Mouse (Mus musculus) neural tube, embryonic 15.5 days (tissue): ENCODE data around the gene Pitpna. TPM values are rescaled to one million over a fixed set of nuclear protein-coding genes. Genes with fewer than 3 reads are reported as not detected.

Experiments used
- ATAC-seq: fragments of 200-750 bp; cut with Nextera tagmentation; 2 replicates; pipeline ENCODE4 v1.8.0; 2017; ENCODE audit warnings: mild to moderate bottlenecking, moderate TSS enrichment, moderate library complexity; ENCODE audit not compliant: low FRiP score
- H3K27ac ChIP-seq: fragments of 300-500 bp; sonication (generic); replicated peaks from 2 replicates; pipeline ENCODE4 v1.5.1; 2015; ENCODE audit warnings: mild to moderate bottlenecking, inconsistent platforms
- H3K27me3 ChIP-seq: fragments of 300-500 bp; sonication (generic); replicated peaks from 2 replicates; pipeline ENCODE4 v1.6.1; 2015; ENCODE audit warnings: inconsistent platforms
- H3K36me3 ChIP-seq: fragments of 300-500 bp; sonication (generic); 2 replicates; pipeline ENCODE4 v1.6.1; 2015; ENCODE audit warnings: inconsistent platforms
- H3K4me1 ChIP-seq: fragments of 300-500 bp; sonication (generic); 2 replicates; pipeline ENCODE4 v1.6.1; 2015; ENCODE audit warnings: inconsistent platforms
- H3K4me2 ChIP-seq: fragments of 300-500 bp; sonication (generic); 2 replicates; pipeline ENCODE4 v1.6.1; 2015; ENCODE audit warnings: inconsistent platforms, mild to moderate bottlenecking, moderate library complexity
- H3K4me3 ChIP-seq: fragments of 300-500 bp; sonication (generic); replicated peaks from 2 replicates; pipeline ENCODE4 v1.5.1; 2015; ENCODE audit warnings: mild to moderate bottlenecking, inconsistent platforms
- H3K9ac ChIP-seq: fragments of 300-500 bp; sonication (generic); replicated peaks from 2 replicates; pipeline ENCODE4 v1.6.1; 2015; ENCODE audit warnings: mild to moderate bottlenecking, inconsistent platforms
- H3K9me3 ChIP-seq: fragments of 300-500 bp; sonication (generic); replicated peaks from 2 replicates; pipeline ENCODE4 v1.6.1; 2016; ENCODE audit warnings: inconsistent platforms
- WGBS: fragments of 180-500 bp; shearing (Covaris S2); methylation state at CpG from one replicate; pipeline ENCODE4 v1.1.7; 2015; ENCODE audit warnings: mixed read lengths; 5-methylcytosine and 5-hydroxymethylcytosine counted together
- polyA plus RNA-seq: library from polyadenylated mRNA; unstranded; fragments of >200 nt; fragmentation: Nextera tagmentation; extraction: Ambion mirVana; gene quantifications from 2 replicates; pipeline ENCODE4 v1.2.1, GENCODE M21; 2015

Pitpna gene
- polyA plus RNA-seq, 1 experiment from 2014 or later, result 117 TPM

DNA sequence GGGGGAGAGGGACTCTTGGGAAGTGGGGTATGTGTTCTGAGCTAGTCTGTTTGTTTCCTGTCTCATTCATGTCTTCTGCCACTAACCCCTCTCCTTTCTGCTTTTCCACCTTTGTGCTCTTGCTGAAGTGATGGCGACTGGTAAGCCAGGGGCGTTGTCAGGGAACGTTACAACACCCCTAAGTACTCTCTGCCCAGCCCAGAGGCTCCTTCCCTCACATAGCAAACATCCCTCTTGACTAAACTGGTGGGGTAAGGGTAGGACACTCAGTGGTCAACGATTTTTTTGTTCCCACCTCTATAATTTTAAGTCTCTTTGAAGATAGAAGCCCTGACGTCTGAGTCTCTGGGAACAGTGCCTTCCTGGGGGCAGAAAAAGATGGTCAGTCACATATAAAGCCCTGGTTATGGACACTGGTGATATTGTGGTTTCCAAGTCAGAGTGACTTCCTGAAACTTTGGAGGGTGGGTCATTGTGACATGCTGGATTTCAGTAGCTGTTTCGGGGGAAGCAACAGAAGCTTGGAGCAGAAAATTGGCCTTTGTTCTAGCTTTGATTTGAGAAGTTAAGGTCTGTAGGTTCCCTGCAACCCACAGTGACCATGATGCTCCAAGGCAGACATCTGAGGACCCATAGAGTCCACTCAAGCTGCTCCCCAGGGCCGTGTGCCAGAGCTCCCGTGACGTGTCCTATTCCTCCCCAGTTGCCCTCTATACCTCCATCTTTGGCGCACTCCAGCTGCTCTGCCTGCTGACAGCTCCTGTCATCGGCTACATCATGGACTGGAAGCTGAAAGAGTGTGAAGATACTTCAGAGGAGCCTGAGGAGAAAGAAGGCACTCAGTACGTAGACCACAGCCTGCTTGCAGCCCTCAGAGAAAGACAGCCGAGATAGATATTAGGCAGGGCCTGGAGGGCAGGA, 21.4 kb upstream of the Pitpna start:
- H3K9me3 ChIP-seq, result no peaks in the 10 kb centered on the region
- peaks cover 5% of the 10 kb centered on the region for H3K4me1 ChIP-seq
- no peak overlapping the region for H3K4me3 ChIP-seq
- no peak overlapping the region for H3K9ac ChIP-seq
- ATAC-seq, result no peak
- H3K4me2 ChIP-seq, result no peak overlapping the region
- no peaks in the 10 kb centered on the region for H3K27me3 ChIP-seq
- 87% methylated on average over 13 of the region's 13 CpGs for WGBS
- no peak overlapping the region for H3K27ac ChIP-seq
- peaks cover 77% of the 10 kb centered on the region for H3K36me3 ChIP-seq

DNA sequence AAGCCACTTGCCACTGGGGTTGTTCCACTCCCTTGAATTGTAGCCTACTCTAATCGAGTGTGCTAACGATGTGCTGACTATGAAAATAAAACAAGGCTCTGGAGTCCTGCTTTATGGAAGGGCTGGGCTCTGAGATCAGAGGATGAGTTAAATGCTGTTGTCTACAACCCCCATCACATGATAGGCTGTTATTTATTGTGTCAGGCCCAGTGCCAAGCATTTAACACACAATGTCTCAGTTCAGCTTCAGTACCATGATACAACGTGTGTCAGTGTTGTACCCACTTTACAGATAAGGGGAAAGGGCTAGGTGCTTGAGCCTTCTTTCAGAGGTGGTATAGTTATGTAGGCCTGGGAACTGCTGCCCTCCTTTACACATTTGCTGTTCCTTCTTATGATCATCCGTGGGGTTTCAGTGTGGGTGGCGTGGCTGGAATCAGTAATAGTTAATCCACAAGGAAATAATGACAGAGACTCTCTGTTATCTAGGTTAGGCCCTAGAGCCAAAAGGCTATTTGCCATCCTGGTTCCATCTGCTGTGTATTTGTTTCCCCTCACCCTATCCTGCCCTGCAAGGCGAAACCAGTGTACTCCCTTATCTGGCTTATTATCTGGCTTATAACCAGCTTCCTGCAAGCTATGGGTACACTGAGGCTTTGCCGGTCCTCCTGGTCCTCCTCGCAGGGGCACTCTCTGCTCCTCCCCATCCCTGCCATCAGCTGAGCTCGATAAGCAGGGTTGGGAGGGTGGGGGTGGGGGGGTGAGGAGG, 20.4 kb upstream of the Pitpna start:
- ATAC-seq, result no peak
- no peak overlapping the region for H3K9ac ChIP-seq
- H3K4me1 ChIP-seq, result peaks cover 15% of the 10 kb centered on the region
- peaks cover 75% of the 10 kb centered on the region for H3K36me3 ChIP-seq
- no peak overlapping the region for H3K4me2 ChIP-seq
- WGBS, result 70% methylated on average over 9 of the region's 9 CpGs
- no peaks in the 10 kb centered on the region for H3K27me3 ChIP-seq
- no peaks in the 10 kb centered on the region for H3K9me3 ChIP-seq
- H3K4me3 ChIP-seq, result no peak overlapping the region
- H3K27ac ChIP-seq, result no peak overlapping the region

- peaks cover 69% of the 10 kb centered on the region for H3K36me3 ChIP-seq
Measured at GRCm38 (mm10) chr11:75568115-75568511, 19.8 kb upstream of the Pitpna start.

GRCm38 (mm10) chr11:75568962-75569361, 18.9 kb upstream of the Pitpna start:
- 92% methylated on average over 12 of the region's 12 CpGs for WGBS
- ATAC-seq, result no peak
- Histone ChIP-seq H3K27ac (no peak overlapping the region), H3K4me3 (no peak overlapping the region), H3K4me1 (peaks cover 24% of the 10 kb centered on the region), H3K27me3 (no peaks in the 10 kb centered on the region), H3K4me2 (no peak overlapping the region), H3K9me3 (no peaks in the 10 kb centered on the region), H3K36me3 (peaks cover 61% of the 10 kb centered on the region), H3K9ac (no peak overlapping the region)

More at GRCm38 (mm10) chr11:75568115-75568511, 19.8 kb upstream of the Pitpna start:
- H3K9me3 ChIP-seq, result no peaks in the 10 kb centered on the region
- 90% methylated on average over 6 of the region's 6 CpGs for WGBS
- H3K4me1 ChIP-seq, result peaks cover 21% of the 10 kb centered on the region
- H3K27ac ChIP-seq, result no peak overlapping the region
- H3K27me3 ChIP-seq, result no peaks in the 10 kb centered on the region
- H3K4me3 ChIP-seq, result no peak overlapping the region
- no peak for ATAC-seq
- H3K9ac ChIP-seq, result no peak overlapping the region
- H3K4me2 ChIP-seq, result no peak overlapping the region

DNA sequence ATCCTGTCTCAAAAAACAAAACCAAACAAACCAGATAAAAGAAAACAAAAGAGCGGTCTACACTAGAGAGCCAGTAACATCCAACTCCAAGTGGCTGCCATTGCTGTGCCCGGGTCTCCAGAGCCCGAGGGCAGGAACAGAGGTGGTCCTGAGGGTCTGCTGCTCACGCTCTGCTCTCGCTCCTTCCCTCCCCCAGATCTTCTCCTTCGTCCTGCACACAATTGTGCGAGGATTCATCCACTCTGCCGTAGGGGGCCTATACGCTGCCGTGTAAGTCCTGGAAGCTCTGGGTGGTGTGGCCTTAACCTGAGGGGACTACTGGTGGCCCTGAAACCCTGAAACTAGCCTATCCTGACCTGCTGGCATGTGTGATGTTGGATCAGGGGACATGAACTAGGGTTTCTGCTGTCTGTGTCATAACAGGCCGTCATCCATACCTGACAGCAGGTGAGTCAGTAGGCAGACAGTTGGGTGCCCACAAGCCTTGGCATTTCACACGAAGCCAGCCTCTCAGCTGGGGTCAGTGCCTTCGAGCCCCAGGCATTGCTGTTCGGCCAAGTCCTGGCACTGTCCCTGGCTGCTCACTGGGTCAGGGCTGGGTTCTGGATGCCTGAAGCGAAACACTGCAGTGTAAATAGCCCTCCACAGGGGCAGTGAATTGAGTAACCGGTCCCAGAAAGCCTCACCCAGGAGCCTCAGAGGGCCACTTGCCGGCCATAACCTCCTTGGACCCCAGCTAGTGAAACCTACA, 17.3 kb upstream of the Pitpna start:
- Histone ChIP-seq H3K36me3 (peaks cover 53% of the 10 kb centered on the region), H3K9me3 (no peaks in the 10 kb centered on the region), H3K27ac (no peak overlapping the region), H3K4me3 (no peak overlapping the region), H3K27me3 (no peaks in the 10 kb centered on the region), H3K4me1 (peaks cover 22% of the 10 kb centered on the region), H3K4me2 (no peak overlapping the region), H3K9ac (no peak overlapping the region)
- WGBS, result 93% methylated on average over 17 of the region's 17 CpGs
- no peak for ATAC-seq

- Histone ChIP-seq H3K27me3 (no peaks in the 10 kb centered on the region), H3K36me3 (peaks cover 45% of the 10 kb centered on the region), H3K27ac (no peak overlapping the region), H3K9me3 (no peaks in the 10 kb centered on the region), H3K4me2 (no peak overlapping the region), H3K4me1 (peaks cover 22% of the 10 kb centered on the region), H3K4me3 (no peak overlapping the region), H3K9ac (no peak overlapping the region)
- WGBS, result 70% methylated on average over 13 of the region's 14 CpGs
- no peak for ATAC-seq
Measured at GRCm38 (mm10) chr11:75571126-75571990, 16.5 kb upstream of the Pitpna start.

DNA sequence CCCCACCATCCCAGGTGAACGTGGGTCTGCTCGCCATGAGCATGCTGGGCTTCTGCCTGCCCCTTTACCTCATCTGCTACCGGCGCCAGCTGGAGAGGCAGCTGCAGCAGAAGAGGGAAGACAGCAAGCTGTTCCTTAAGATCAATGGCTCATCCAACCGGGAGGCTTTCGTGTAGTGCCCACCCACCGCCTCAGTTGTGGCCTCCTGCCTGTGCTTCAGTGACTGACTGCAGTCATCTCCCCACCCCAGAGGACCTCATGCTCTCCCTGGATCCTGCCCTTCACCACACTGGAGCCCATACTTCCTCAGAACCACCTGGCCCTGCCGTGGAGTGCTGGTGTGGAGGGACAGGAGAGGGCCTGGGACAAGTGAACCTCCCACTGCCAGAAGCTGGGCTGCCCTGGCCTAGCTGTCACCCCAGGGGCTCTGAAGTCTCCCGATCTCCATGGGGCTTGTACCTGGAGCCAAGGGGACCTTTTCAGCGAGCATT, 15.6 kb upstream of the Pitpna start:
- Histone ChIP-seq H3K27me3 (no peaks in the 10 kb centered on the region), H3K27ac (peak overlapping the region; percentile 68), H3K9ac (0 out of 2 replicates have a peak overlapping the region, but pooled peaks have one; percentile 9), H3K4me3 (no peak overlapping the region), H3K4me2 (no peak overlapping the region), H3K4me1 (peaks cover 22% of the 10 kb centered on the region), H3K9me3 (no peaks in the 10 kb centered on the region), H3K36me3 (peaks cover 35% of the 10 kb centered on the region)
- 11% methylated on average over 10 of the region's 10 CpGs for WGBS
- ATAC-seq, result no peak

DNA sequence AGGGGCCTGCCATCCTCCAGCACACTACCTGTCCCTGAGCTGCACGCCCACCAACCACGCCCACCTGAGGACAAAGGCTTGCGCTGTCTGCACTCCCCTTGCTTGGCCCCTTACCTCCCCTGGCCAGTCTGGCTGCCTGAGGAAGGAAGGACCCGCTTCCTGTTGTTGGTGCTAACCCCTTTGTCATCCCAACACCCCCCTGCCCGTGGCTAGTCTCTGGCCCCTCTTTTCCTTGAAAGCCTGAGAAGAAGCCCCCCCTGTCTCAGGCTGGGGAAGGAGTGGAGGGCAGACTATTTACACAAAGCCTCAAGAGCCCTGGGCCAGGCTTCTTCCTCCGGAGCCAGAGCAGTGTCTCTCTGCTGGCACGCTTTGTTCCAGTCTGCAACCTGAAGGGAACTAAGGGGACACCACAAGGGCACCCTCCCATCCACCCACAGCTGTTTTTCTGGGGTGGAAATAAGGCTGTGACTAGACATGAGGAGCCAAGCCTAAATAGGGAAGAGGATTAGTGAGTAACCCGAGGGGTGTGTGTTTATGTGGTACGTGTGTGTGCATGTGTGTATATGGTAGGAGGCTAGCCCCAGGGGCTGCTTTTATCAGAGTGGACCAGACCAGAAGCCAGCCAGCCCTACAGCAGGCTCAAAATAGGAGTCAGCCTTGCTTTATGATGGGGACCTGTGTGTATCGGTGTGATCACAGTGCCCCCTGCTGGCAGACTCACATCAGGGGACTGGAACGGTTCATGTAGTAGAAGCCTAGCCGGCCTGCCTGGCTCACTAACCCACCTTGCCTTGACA, 14.8 kb upstream of the Pitpna start:
- peaks cover 30% of the 10 kb centered on the region for H3K36me3 ChIP-seq
- peak; percentile 89 for ATAC-seq
- H3K4me1 ChIP-seq, result peaks cover 22% of the 10 kb centered on the region
- 10% methylated on average over 12 of the region's 12 CpGs for WGBS
- H3K4me3 ChIP-seq, result no peak overlapping the region
- no peaks in the 10 kb centered on the region for H3K27me3 ChIP-seq
- no peak overlapping the region; the same call in 1 of the 2 replicates for H3K4me2 ChIP-seq
- no peaks in the 10 kb centered on the region for H3K9me3 ChIP-seq
- H3K27ac ChIP-seq, result peak overlapping the region; percentile 68
- 0 out of 2 replicates have a peak overlapping the region, but pooled peaks have one; percentile 9 for H3K9ac ChIP-seq

- Histone ChIP-seq H3K36me3 (peaks cover 15% of the 10 kb centered on the region), H3K9ac (no peak overlapping the region), H3K9me3 (no peaks in the 10 kb centered on the region), H3K27me3 (no peaks in the 10 kb centered on the region), H3K4me1 (peaks cover 22% of the 10 kb centered on the region), H3K4me2 (no peak overlapping the region), H3K27ac (no peak overlapping the region), H3K4me3 (no peak overlapping the region)
- 84% methylated on average over 5 of the region's 5 CpGs for WGBS
- no peak for ATAC-seq
Measured at GRCm38 (mm10) chr11:75574378-75575123, 13.3 kb upstream of the Pitpna start.
